Mouse (Mus musculus) spleen, adult 2 months (tissue): ENCODE data around the gene Cnot8. TPM values are rescaled to one million over a fixed set of nuclear protein-coding genes. Genes with fewer than 3 reads are reported as not detected.
"Not testable (repeated sequence)": the region's sequence is repeated elsewhere in the genome, so short reads cannot be mapped to it uniquely, and the experiment has no call there.

ENCODE experiments used
- DNase-seq, 2 experiments: peaks; one replicate each; pipeline versions ENCODE4 v3.0.0 to v3.0.0-alpha.2; 2012 to 2021; ENCODE audit warnings: low spot score in 2 of 2, low read depth in 1 of 2
- H3K27ac ChIP-seq: fragments of 200-500 bp; 2 replicates; pipeline ENCODE4 v1.5.1; 2012; ENCODE audit warnings: low read length, inconsistent platforms; ENCODE audit not compliant: insufficient read depth
- H3K27me3 ChIP-seq: fragments of 200-500 bp; 2 replicates; pipeline ENCODE4 v1.6.1; 2012; ENCODE audit warnings: mild to moderate bottlenecking, moderate library complexity, low read length, inconsistent platforms; ENCODE audit not compliant: control insufficient read depth, insufficient read depth
- H3K36me3 ChIP-seq: fragments of 200-500 bp; 2 replicates; pipeline ENCODE4 v1.6.1; 2012; ENCODE audit warnings: mild to moderate bottlenecking, low read length, inconsistent platforms; ENCODE audit not compliant: control insufficient read depth, insufficient read depth
- H3K4me1 ChIP-seq: fragments of 200-500 bp; 2 replicates; pipeline ENCODE4 v1.6.1; 2011; ENCODE audit warnings: inconsistent platforms; ENCODE audit not compliant: control insufficient read depth, insufficient read depth, insufficient read length
- H3K4me3 ChIP-seq: fragments of 200-500 bp; 2 replicates; pipeline ENCODE4 v1.5.1; 2011; ENCODE audit warnings: mild to moderate bottlenecking, inconsistent platforms; ENCODE audit not compliant: insufficient read depth, insufficient read length; ENCODE audit errors: extremely low read depth
- CTCF ChIP-seq: fragments of 200-500 bp; IDR thresholded peaks from 2 replicates; pipeline ENCODE4 v1.5.1; 2011; ENCODE audit warnings: mild to moderate bottlenecking, inconsistent platforms; ENCODE audit not compliant: insufficient read depth, insufficient read length, insufficient replicate concordance; ENCODE audit errors: extremely low read depth
- POLR2A ChIP-seq: fragments of 200-500 bp; IDR thresholded peaks from 2 replicates; pipeline ENCODE4 v1.6.1; 2011; ENCODE audit warnings: low read depth, low read length, inconsistent platforms
- WGBS: fragments of 180-500 bp; shearing (Covaris S2); methylation state at CpG from one replicate; pipeline ENCODE4 v1.1.7; 2018; 5-methylcytosine and 5-hydroxymethylcytosine counted together
- polyA plus RNA-seq: library from polyadenylated mRNA; depleted of rRNA; stranded (reverse); fragments of >200 nt; gene quantifications from 2 replicates; pipeline ENCODE4 v1.2.3, GENCODE M21; 2012; rRNA removed

Gene Cnot8
- 38.6 and 41.1 TPM in 2 replicates for polyA plus RNA-seq

DNA sequence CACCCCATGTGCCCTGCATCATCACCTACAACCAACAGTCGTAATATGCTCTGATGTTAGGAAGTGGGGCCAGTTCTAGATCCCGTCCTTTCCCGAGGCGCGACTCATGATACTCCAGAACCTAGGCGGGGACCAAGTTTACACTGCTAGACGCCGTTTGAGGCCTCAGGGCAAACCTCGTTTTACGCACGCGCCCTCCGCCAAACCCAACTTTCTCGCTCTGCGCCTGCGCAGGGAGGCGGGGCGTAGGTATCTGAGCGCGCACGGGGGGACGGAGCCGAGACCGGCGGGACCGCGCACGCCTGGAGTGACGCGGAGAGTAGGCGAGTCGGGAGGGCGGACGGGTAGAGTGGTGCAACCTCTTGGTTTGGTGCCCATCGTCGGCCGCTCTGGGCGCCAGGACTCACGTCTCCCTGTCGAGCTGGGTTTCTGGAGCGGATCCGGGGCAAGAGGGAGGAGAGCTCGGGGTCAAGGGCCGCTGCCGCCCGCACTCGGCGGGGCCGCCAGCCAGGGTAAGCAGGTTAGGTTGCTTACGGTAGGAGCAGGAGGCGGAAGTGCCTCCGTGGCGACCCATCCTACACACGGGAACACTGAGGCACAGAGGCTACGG is at the start of gene Cnot8:
Gene Cnot8 (plus strand): TSS at position 457 of the 610 bp plus-strand sequence.
- under 1% methylated on average over 55 of the region's 55 CpGs for WGBS
- TF ChIP-seq POLR2A: peak; percentile 26
- no peak for TF ChIP-seq CTCF
- Histone ChIP-seq H3K4me1 (peaks cover 14% of the 10 kb centered on the region; the same call in 1 of the 2 replicates), H3K4me3 (peak within 1 kb of the TSS; percentile 83), H3K36me3 (no peaks in the 10 kb centered on the region), H3K27me3 (no peaks in the 10 kb centered on the region), H3K27ac (peak within 1 kb of the TSS; percentile 89)
- DNase-seq: peak; percentile 96 to 99

- TF ChIP-seq CTCF: peak; percentile 64; the same call in 1 of the 2 replicates
- TF ChIP-seq POLR2A: no peak
- Histone ChIP-seq H3K36me3 (peaks cover 45% of the 10 kb centered on the region), H3K4me3 (no peak overlapping the region), H3K27ac (no peak overlapping the region), H3K4me1 (no peaks in the 10 kb centered on the region), H3K27me3 (no peaks in the 10 kb centered on the region)
- 51% methylated on average over 6 of the region's 6 CpGs for WGBS
- DNase-seq: peak; percentile 15 to 32
Observed at GRCm38 (mm10) chr11:58057455-58057854, 46.5 kb upstream of the Cnot8 start.

GRCm38 (mm10) chr11:58059752-58060151 is 44.2 kb upstream of the Cnot8 start:
- not testable (repeated sequence) for H3K27ac ChIP-seq, H3K4me3 ChIP-seq, H3K27me3 ChIP-seq, DNase-seq, H3K4me1 ChIP-seq
- peaks cover 33% of the 10 kb centered on the region for H3K36me3 ChIP-seq
- whole genome bisulfite sequencing: 94% methylated on average over 7 of the region's 7 CpGs

DNA sequence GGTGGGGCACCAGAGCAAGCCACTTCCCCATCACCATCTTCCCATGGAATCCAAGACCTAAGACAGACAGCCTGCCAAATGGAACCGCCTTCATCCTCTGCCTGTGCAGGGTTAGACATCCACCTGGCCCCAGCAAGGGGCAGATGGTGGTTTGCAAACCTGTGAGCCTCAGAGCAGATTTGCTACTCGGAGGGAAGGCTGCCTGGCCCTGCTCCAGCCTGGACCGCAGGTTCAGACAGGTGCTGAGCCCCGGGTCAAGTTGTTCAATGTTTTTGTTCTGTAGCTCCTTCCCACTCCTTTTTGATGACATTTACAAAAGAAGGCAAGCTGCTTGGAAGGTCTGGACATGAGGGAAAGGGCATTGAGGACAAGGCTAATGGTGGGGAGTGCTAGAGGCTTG is 42.7 kb upstream of the Cnot8 start:
- H3K4me1 ChIP-seq, H3K4me3 ChIP-seq, H3K27me3 ChIP-seq, DNase-seq, H3K27ac ChIP-seq: not testable (repeated sequence)
- 91% methylated on average over 4 of the region's 4 CpGs for WGBS
- peaks cover 25% of the 10 kb centered on the region for H3K36me3 ChIP-seq

DNA sequence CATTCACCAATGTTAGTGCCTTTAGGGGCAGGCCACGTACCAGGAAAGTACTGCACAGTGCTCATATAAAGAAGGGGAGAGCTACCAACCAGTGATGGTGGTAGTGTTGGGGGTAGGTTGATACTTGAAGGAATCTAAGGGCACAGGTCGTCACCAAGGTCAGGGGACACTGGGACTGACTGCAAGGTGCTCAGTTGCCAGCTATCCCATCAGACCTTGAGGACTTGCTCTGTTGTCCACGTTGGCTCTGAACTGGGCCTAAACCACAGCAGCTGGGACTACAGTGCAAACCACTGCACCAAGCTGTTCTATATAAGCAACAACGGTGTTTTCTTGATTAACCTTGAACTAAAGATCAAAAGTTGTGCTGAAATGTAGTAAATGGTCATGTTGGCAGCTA is 41.4 kb upstream of the Cnot8 start:
- no peak overlapping the region for H3K4me3 ChIP-seq
- no peak for DNase-seq
- WGBS: 90% methylated on average over 4 of the region's 4 CpGs
- H3K4me1 ChIP-seq: no peaks in the 10 kb centered on the region
- no peaks in the 10 kb centered on the region for H3K27me3 ChIP-seq
- TF ChIP-seq CTCF: no peak
- H3K27ac ChIP-seq: no peak overlapping the region
- peaks cover 19% of the 10 kb centered on the region for H3K36me3 ChIP-seq

DNA sequence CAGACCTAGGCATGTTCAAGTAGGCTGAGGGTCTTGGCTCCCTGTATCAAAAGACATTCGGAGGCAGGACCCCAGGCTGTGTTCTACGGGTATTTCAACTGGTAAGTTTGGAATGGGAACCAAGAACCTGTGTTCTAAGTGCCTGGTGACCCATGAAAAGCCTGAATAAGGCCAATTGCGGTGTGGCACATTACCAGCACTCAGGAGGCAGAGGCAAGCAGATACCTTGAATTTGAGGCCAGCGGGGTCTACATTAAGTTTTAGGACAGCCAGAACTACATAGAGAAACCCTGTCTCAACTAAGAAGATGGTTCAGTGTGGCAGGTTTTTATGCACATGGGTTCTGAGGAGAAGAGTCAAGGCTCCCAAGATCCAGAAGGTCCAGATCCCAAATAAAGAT is 38.9 kb upstream of the Cnot8 start:
- WGBS: 85% methylated on average over 4 of the region's 4 CpGs
- DNase-seq: no peak
- Histone ChIP-seq H3K4me1 (no peaks in the 10 kb centered on the region), H3K36me3 (peaks cover 5% of the 10 kb centered on the region; the same call in 1 of the 2 replicates), H3K4me3 (no peak overlapping the region), H3K27me3 (no peaks in the 10 kb centered on the region), H3K27ac (no peak overlapping the region)
- TF ChIP-seq CTCF: no peak
- no peak for TF ChIP-seq POLR2A

DNA sequence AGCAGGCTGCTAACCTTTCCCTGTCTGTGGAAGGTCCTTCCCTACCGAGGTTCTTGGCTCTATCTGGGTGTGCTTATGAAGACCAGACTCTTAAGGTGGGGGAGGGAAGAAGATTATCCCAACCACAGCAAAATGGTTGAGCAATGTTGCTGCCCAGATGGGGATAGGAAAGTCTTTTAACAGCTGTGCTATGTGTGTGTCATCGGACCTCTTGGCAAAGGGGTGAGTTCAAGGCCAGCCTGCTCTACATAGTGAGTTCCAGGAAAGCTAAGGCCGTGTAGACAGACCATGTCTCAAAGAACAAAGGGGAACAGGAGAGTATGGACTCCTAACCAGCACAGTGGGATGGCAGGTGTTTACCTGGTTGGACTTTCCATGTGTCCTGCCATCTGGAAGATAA is 31.0 kb upstream of the Cnot8 start:
- Histone ChIP-seq H3K27me3 (no peaks in the 10 kb centered on the region), H3K4me1 (no peaks in the 10 kb centered on the region), H3K27ac (no peak overlapping the region), H3K4me3 (no peak overlapping the region), H3K36me3 (no peaks in the 10 kb centered on the region)
- 78% methylated on average over 3 of the region's 3 CpGs for WGBS
- DNase-seq: no peak
- TF ChIP-seq POLR2A (no peak), CTCF (no peak)

GRCm38 (mm10) chr11:58077270-58077669 is 26.7 kb upstream of the Cnot8 start:
- no peak for DNase-seq
- no peaks in the 10 kb centered on the region for H3K4me1 ChIP-seq

More at GRCm38 (mm10) chr11:58077270-58077669, 26.7 kb upstream of the Cnot8 start:
- no peak overlapping the region for H3K27ac ChIP-seq
- no peaks in the 10 kb centered on the region for H3K36me3 ChIP-seq
- H3K27me3 ChIP-seq: no peaks in the 10 kb centered on the region
- TF ChIP-seq POLR2A (no peak), CTCF (no peak)
- H3K4me3 ChIP-seq: no peak overlapping the region
- 70% methylated on average over 4 of the region's 4 CpGs for WGBS
